Mouse (Mus musculus) mouse trophoblast stem cell (cell line): ENCODE results near the gene Sytl1.

Source experiments
- in situ Hi-C, 2 experiments: fragments of 300-500 bp; cut with MseI, MboI; formaldehyde crosslinking; loops; 2 replicates in 1 of 2; 3 replicates in 1 of 2; pipeline ENCODE4 v1.15.1; 2025

Sytl1 gene

DNA sequence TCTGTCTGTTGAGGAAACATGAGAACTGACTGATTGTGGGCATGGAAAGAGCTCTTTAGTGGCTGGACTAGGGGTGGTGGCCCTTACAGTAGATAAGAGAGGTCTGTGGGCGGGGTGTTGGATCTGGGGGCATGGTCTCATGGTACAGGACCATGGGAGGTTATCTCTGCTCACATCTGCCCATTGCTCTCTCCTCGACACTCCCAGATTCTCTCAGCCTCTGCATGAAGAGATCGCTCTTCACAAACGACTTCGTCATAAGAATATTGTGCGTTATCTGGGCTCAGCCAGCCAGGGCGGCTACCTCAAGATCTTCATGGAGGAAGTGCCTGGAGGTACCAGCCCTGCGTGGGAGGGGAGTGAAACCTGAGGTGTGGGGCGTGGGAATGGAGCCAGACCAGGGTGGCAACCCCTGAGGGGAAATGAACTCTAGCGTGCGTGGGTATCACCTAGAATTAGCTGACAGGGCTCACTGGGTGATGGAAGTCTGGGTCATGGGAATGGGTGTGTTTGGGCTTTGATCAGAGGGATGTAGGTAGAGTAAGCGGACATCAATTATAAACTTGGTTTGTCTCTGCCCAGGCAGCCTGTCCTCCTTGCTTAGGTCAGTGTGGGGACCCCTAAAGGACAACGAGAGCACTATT, 15.0 kb downstream of the Sytl1 start:
- in situ Hi-C loops = no loop called here

DNA sequence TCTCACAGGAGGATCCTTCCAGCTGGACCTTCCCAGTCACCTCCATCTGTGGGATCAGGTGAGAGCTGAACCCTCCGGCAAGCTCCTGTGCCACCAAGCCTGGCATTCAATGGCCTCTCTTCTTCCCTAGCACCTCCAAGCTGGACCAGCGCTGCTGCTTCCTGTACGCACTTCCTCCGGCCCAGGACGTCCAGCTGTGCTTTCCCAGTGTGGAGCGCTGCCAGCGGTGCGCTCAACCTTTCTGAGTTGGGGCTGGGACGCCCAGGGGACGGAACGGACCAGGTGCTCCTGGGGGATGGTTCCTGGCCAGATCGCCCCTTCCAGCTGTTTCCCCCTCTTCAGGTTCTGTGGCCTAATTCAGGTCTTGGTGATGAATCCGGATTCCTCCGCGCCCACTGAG, 15.8 kb downstream of the Sytl1 start:
- in situ Hi-C loops = no loop called here

DNA sequence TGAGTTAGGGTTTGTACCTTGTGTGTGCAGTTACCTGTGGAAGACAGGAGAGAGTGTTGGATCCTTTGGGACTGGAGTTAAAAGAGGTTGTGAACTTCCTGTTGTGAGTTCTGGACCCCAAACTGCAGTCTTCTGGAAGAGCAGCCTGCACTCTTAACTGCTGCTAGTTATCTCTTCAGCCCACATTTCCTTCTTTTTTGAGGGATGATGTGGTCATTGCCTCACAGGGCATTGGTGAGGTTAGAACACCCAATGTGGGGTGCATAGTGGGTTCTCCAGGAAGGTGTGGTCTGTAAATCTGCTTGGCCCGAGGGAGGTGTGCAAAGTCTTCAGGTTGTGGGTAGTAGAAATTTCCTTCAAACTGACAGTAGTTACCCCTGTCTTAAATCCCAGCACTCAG, 18.6 kb downstream of the Sytl1 start:
- in situ Hi-C loops = no loop called here

DNA sequence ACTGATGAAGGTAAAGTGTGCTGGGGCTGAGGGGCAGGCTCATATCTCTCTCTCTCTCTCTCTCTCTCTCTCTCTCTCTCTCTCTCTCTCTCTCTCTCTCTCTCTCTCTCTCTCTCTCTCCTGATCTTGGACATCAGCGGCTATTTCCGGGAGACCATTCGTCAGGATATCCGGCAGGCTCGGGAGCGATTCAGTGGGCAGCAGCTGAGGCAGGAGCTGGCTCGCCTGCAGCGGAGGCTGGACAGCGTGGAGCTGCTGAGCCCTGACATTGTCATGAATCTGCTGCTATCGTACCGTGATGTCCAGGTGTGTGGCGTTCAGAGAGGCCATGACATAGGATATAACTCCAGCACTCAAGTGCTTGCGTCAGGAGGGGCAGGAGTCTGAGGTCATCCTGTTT, 19.4 kb downstream of the Sytl1 start:
- in situ Hi-C loops = no loop called here

DNA sequence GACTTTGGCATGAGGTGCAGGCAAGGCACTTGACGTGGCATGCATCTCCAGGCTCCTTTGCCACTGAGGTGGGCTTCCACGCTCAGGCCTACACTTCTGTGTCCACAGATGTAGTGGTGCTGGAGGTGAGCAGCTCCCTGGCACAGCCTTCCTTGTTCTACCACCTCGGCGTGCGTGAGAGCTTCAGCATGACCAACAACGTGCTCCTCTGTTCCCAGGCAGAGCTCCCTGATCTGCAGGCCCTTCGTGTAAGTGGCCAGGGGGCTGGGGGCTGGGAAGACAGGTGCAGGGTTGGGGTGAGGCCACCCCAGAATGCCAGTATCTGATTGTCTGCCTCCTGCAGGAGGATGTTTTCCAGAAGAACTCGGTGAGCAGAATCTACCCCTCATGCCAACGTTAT, 20.2 kb downstream of the Sytl1 start:
- in situ Hi-C loops = no loop called here

DNA sequence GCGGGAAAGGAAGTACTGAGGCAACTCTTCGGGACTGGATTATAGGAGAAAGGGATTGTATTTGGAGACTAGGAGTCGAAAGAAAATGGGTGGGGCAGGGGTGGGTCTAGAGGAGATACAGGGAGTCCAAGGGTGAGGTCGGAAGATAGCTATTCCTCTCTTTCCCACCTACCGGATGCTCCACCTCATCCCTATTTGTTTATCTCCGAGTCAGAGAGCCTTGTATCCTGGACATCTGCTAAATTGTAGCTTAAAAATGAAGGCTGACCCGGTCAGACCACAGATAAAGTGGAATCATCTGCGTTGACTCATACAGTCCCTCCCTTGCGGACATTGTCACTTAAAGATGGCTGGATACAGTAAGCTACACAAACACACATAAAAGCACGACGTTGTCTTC, 21.0 kb downstream of the Sytl1 start:
- in situ Hi-C loops = no loop called here

DNA sequence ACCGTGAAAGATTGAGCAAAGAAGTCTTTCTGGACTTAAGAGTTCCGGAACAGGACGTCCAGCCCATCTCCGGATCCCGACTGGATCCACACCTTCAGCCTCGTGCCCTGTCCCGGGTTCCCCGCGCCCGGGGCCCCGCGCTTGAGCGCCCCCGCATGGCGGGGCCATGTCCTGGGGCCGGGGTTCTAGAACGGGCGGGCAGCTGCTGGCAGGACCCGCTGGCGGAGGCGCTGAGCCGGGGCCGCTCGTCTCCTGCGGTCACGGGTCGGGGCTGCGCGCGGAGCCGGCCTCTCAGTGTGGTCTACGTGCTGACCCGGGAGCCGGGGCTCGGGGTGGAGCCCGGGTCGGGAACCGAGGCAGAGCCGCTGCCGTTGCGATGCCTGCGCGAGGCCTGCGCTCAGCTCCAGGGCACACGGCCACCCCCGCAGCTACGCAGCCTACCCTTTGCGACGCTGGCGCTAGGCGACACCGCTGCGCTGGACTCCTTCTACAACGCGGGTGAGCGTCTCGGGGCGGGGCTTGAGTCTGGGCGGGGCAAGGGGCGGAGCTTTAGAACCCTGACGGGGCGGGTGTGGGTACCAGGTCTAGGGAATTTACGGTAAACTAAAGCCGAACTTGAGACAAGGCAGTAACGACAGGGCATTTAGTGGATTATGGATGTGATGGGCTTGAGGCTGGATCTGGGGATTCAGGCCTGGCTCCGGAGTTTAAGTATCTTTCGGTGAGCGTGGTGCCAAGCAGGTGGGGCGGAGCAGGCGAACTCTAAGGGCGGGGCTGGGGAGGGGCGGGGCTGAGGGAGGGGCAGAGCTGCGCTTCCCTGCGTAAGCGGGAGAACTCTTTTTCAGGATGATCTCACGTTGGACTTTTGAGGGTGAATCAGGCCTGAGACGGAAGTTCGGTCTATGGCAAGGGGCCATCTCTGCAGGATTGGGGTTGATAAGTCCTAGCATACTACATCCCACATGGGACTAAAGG, 21.7 kb downstream of the Sytl1 start:
- in situ Hi-C loops = no loop called here

DNA sequence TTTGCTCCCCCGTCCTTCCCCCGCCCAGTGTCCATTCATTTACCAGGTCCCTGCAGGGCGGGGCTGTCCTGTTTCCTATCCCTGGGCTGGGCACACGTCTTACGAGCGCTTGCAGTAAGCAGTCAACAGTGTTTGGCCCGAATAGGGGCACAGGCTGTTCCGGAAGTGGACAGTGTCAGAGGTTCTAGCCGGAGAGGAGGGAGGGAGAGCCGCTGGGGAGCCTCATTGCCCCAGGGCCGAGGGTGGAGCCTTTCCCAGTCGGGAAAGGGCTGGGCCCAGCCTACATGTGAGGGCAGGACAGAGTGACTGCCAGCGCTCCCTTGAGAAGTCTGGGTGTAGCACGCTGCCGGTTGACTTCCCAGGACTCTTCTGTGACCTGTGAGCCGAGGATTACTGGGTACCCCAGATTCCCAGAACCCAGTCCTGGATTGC, 22.4 kb downstream of the Sytl1 start, which contains the start of gene Map3k6:
Map3k6 (plus strand) TSS at position 329 of the 432 bp plus-strand sequence.
- in situ Hi-C loops = no loop called here

DNA sequence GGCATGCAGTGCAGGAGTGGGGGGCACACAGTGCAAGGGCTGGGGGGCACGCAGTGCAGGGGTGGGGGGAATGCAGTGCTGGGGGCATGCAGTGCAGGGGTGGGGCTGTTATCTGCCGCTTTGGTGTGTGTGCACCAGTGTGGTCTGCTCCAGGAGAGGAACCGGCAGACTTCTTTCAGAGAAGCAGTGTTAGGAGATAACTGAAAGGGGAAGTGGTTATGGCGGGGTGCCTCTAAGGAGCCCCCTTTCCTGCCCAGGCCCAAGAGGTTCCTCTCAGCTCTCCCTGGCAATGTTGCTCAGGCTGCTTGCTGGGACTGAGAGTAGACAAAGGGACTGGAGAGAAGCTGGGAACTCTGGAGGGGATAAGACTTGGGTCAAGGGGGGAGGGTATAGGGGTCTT, 25.0 kb downstream of the Sytl1 start:
- in situ Hi-C loops = no loop called here

DNA sequence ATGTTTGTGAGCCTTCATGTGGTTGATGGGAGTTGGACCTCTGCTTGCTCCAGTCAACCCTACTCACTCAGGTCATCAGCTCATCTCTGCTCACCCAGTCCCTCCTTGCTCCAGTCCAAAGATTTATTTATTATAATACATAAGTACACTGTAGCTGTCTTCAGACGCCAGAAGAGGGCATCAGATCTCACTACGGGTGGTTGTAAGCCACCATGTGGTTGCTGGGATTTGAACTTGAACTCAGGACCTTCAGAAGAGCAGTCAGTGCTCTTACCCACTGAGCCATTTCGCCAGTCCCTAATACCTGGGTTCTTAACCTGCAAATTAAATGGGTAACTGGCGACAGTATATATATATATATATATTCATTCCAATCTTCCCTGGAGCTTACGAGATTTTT, 27.5 kb downstream of the Sytl1 start:
- in situ Hi-C loops = no loop called here

DNA sequence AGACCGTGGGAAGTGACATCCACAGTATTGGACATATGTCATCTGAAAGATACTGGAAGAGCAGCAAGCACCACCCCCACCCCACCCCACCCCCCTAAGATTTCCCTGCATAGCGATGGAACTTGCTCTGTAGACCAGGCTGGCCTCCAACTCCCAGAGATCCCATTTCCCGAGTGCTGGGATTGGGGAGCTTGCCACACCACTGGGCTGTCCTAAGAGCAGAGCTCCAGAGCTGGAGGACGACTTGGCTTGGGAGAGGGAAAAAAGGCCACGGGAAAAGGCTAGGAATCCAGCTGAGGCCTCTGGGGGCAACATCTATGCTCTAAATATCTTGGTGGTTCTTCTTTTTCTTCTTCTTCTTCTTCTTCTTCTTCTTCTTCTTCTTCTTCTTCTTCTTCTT, 28.1 kb downstream of the Sytl1 start:
- in situ Hi-C loops = no loop called here

DNA sequence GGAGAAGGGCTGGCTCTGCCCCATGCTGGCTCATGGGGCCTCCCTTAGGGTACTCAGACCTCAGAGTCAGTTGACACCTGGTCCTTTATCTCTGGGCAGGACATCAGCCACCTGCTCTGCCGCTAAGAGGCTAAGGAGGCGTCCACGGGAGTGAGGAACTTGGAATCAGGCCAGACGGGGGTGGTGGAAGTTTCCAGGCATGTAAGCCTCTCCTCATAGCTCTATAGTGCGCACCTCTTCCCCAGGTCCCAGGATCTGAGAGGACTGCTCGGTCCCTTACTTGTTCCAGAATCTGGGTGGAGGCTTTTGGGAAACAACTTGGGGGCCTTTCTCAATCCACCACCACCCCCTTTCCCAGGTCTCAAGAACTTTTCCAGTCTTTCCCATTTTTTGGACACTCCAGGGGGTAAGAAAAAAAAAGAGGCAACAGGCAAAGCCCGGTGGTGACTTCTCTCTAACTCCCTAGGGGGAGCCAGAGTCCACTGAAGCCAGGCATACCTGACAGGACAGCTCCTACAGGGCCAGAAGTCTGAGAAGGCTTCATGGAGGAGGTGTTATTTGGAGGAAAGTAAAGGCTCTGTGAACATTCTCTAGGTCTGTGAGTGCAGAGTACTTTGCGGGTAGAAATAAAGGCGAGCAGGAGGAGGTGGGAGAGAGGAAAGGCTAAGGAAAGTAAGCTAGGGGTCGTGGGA, 29.5 kb downstream of the Sytl1 start:
- in situ Hi-C loops = no loop called here

DNA sequence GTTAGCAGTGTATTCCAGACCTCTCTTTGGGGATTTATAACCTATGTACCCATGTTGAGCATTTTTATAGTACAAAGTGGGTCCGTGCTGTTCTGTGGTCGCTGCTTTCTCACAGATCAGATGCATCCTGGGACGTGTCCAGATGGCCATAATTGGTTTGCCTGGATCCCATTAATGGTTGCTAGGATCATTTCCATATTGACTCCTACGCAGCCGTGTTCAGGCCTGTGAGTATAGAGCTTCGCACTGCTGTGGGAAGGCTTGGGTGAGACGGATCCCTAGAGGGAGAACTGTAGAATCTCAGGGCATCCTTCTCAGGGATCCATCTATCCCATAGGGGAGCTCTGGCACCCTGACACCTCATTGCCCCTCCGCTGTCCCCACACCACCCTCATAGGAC, 33.3 kb downstream of the Sytl1 start:
- in situ Hi-C loops = no loop called here

DNA sequence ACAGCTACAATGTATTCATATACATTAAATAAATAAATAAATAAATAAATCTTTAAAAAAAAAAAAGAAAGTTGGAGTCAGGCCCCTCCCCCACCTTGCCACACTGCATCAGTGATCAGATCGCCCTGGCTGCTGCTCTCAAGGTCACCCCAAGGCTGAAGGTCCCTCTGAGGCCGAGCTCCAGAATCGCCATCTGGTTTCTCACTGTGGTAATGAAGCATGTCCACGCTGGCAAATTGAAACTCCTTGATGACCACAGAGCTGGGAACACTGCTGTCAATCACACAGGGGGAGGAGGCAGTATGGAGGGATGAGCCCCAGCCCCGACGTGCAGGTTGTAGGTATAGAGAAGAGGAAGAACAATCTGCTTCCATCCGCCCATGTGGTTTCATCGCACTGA, 35.3 kb downstream of the Sytl1 start:
- in situ Hi-C loops = no loop called here

DNA sequence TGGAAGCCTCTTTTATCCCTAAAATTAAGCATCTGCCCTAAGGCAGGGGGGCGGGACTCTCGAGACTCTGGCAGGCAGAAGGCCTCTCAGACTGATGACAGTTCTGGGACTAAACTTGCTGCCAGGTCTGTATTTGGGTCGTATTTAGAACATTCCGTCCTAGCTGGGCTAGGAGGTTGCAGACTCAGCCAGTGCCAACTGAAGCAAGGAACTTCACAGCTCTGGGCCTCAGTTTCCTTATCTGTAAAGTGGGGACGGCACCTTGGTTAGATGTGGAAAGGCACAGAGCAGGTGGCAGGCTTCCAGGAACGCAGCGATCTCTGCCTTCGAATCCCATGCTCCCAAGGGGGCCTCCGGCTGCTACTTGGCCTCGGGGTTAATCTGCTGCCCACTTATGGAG, 36.8 kb downstream of the Sytl1 start:
- in situ Hi-C loops = no loop called here

DNA sequence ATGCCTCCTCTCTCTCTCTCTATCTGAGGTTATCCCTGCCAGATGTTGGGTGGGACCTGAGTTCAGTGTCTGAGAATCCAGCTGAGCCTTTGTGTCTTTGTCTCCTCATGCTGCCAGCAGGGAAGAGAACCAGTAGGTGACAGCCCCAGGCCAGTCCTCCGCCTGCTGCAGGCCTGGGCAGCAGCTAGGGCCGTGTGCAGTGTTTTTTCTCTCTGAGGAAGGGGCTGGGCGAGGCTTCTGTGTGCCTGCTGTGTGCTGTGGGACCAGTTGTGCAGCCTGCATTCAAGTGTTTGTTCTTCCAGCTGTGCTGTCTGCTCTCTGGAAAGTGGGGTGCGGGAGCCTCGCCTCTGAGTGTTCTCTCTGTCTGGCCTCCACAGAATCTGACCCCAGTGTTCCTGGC, 39.0 kb downstream of the Sytl1 start:
- in situ Hi-C loops = no loop called here

DNA sequence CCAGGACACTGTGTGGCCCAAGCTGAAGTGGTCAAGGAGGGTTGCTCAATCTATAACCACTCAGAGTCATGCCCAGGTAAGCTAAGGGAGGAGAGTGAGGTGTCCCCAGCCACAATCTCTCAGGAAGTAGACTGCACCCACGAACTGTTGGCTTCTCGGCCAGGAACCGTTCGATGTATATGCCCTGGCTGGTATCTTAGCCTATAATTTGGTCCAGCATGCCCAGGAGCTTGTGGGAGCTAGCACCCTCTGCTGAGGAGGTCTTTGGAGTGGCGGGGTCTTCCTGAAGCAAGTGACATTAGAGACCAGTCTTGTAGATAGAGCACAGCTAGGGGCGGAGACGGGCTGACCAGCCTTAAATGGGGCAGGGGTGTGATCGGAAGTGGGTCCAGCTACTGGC, 41.2 kb downstream of the Sytl1 start:
- in situ Hi-C loops = no loop called here

DNA sequence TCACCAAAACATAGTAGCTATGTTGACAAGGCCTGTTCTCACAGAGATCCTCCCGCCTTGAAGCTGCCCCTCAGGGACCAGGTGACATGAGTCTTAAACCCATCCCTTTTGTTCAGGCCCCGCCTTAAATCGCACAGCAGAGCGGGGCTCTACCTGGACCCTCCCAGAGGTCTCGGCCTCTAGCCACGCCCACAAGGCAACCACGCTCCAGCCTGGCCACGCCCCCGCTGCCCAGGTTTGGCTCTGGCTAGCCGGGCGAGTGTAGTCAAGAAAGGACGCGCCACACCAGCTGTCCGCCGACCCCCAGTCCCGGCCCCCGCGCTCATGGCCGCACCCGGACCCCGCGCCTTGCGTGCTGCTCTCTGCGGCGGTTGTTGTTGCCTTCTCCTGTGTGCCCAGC, 42.3 kb downstream of the Sytl1 start:
- in situ Hi-C loops = no loop called here

DNA sequence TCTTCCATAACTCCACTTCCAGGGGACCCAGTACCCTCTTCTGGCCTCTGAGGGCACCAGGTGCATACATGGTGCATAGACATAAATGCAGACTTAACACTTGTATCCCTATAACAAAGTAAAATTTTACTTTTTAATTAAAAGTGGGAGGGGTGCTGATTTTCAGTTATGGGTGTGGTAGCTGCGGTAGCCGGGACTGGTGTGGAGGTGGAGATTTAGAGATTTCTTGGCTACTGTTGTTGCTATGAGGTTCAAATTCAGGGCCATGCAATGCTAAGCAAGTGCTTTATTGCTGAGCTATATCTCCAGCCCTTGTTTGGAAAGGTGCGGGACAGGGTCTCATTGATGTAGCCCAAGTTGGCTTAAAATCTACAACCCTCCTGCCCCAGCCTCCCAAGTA, 44.2 kb downstream of the Sytl1 start:
- in situ Hi-C loops = no loop called here

DNA sequence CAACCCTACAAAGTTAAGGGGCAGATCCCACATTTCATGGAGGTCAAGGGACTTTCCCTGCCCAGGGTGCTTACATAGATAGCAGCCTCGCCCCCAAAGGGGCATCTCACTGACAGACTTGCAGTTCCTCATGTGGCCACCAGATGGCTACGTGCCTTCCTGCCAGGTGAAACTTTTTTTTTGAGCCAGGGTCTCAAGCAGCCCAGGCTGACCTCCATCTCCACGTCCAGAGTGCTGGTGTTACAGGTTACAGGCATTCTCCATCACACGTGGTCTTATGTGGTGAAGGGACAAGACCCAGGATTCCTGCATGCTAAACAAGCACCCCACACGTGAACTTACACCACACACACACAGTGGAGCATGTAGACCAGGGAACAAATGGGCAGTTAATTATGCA, 45.3 kb downstream of the Sytl1 start:
- in situ Hi-C loops = no loop called here

DNA sequence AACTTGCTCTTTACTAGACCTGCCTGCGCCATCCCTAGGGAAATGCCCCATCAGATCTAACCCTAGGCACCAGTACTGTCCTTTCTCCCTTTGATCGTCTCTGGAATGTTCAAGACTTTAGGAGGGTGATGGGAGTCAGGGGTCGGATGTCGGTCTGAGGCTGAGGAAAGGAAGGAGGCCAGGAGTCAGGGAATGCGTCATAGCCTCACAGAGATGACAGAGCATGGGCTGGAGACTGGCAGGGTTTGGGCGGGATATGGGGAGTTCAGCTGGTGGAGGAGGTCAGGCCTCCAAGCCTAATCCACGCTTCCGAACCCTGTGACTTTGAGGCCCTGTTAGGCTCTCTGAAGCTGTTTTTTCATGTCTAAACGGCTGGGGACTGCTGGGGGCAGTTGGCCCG, 49.3 kb downstream of the Sytl1 start:
- in situ Hi-C loops = no loop called here

DNA sequence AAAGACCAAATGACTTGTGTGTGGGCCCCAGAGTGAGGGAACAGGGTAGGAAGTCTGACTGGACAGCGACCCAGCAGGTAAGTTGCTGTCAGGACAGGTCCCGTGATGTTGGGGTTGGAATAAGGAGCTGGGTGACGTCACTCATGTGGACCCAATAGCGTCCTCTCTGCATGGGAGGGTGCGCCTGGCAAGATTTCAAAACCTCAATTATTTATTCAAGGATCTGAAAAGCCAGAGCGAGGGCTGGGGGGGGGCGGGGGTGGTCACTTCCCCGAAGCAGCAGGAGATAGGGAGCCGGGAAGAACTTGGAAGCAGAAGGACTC, 49.7 kb downstream of the Sytl1 start:
- in situ Hi-C loops = no loop called here
